Mouse (Mus musculus): ENCODE measurements around the gene Gm10570. TPM values are rescaled to one million over a fixed set of nuclear protein-coding genes. Genes with fewer than 3 reads are reported as not detected.

The Gm10570 gene
- 1 to 10 TPM in 1 of 2 experiments, under 1 TPM in 1; 0.80 to 1.7 TPM for total RNA-seq (2021)

DNA sequence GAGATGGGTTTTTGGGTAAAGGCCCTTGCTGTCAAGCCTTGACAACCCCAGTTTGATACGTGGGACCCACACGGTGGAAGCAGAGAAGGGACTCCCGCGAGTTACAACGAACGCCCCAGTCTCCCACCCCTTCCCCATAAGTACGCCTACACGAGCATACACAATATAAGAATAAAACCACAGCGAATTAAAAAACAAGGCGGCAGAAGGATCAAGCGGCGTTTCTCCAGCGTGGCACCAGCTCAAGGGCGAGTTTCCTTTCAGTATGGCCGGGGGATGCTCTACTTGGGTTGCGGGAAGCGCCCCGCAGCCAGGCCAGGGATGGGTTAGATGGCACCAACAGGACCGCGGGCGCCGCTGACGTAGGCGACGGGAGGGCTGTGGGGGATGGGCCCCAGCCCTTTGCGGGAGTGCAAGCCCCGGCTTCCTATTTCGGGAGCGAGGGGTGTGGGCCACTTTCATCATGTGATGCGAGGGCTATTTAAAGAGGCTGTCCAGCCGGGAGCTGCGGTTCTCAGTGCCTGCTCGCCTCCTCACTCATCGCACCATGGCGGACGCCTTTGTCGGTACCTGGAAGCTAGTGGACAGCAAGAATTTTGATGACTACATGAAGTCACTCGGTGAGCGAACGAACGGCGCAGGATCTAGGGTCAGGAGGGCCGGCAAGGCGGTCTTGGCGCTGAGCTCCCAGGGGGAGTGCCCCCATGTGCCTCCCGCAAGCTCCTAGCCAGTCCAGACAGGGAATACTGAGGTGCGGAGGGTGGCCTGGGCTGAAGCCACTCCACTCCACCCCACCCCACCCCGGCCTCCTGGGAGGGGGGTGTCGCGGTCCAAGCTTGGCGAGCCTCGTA, at the start of gene Gm10570, which contains the start of gene Fabp3:
TSS of gene Gm10570 (minus strand) at position 444 of the 851 bp plus-strand sequence.
TSS of gene Fabp3 (plus strand) at position 365 of the 851 bp plus-strand sequence.
- intact Hi-C loops (cut with DNase I) = no loop called here
- DNase-seq (ENCODE audit: low spot score in 2 of 2) = peak; percentile 82 to 90

DNA sequence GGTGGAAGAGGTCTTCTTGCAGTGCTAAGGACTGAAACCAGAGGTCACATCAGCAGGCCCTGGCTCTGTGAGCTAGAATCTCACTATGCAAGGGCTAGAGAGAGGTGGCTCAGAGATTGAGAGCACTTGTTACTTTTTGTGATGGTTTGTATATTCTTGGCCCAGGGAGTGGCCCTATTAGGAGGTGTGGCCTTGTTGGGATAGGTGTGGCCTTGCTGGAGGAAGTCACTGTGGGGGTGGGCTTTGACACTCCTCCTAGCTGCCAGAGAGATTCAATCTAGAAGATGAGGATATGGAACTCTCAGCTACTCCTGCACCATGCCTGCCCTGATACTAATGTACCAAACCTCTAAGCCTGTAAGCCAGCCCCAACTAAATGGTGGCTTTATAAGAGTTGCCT, 49.5 kb upstream of the Gm10570 start:
- no peak for DNase-seq (ENCODE audit: low spot score in 2 of 2)
- intact Hi-C loops (cut with DNase I) = no loop called here

DNA sequence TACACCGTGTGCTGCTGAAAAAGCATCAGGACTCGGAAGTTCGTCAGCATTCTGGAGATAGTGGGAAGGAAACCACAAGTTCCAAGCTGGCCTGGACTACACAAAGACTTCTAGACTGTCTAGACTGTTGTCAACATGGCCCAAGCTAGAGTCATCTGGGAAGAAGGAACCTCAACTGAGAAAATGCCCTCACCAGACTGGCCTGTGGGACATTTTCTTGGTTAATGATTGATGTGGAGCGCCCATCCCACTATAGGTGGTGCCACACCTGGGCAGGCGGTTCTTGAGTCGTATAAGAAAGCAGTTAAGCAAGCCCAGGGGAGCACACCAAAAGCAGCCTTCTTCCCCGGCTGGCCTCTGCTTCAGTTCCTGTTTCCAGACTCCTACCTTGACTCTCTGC, 44.1 kb upstream of the Gm10570 start:
- DNase-seq (ENCODE audit: low spot score in 2 of 2) = no peak
- intact Hi-C loops (cut with DNase I) = no loop called here

DNA sequence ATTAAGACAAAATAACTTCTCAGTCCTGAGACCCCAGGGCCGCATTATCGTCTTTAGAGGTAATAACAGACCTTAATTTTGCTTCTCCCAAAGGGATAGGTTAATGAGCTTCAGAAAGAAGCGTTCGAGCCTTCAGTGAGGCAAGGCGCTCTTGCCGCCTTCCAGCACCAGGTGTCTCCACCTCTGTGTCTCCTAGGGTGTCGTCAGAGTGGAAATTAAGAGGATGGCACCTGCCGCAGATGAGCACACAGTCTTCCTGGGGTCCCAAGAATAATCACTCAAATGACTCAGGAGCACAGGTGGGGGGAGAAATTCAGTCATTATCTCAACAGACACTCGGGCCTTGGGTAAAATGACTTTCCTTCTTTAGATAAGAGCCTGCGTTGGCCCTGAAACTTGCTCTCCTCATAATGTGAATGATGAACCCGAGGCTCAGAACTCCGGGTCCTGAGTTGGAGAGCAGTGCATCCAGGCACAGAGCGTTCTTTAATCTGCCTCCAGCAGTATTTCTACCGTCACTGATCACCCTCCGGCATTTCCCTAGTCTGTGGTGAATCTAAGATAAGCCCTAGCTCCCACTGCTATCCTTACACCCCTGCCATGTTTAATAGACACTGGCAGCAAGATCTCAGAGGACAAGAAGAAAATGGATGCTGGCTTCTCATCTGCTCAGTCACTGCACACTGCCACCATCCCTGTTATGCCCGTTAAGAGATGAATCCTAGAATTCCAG, 42.4 kb upstream of the Gm10570 start:
- intact Hi-C loops (cut with DNase I) = no loop called here
- no peak for DNase-seq (ENCODE audit: low spot score in 2 of 2)

DNA sequence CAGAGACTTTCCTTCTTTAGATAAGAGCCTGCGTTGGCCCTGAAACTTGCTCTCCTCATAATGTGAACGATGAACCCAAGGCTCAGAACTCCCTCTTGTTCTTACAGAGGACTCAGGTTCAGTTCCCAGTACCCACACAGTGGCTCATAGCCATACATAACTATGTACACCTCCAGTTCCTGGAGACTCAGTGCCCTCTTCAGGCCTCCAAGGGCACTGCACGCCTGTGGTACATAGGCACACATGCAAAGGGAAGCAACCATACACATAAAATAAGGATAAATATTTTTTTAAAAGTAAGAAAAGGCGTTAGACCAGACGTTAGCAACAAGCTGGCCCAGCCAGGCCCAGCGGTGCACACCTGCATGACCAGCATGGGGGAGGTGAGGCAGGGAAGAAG, 41.2 kb upstream of the Gm10570 start:
- intact Hi-C loops (cut with DNase I) = no loop called here
- no peak for DNase-seq (ENCODE audit: low spot score in 2 of 2)

DNA sequence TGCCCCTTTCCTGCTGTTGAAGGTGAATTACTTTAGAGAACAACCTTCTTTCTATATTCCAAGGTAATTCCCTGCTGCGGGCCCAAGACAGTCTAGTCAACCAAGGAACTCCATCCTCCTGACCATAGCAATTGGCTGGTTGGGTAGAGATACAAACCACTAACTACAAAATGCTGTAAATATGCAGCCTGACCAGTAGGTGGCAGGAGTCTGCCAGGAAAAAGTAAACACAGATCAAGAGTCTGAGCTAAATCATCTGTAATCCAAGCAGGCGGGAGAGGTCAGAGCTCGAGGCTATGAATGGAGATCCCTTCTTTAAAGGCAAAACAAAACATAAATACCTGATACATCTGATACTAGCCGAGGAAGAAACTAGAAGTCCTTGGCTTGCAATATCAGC, 33.2 kb upstream of the Gm10570 start:
- intact Hi-C loops (cut with DNase I) = loop anchor here (1.0 kb wide), 1 partner anchor 193 kb away; no protein-coding TSS in a partner anchor
- DNase-seq (ENCODE audit: low spot score in 2 of 2) = peak; percentile 16 to 50

DNA sequence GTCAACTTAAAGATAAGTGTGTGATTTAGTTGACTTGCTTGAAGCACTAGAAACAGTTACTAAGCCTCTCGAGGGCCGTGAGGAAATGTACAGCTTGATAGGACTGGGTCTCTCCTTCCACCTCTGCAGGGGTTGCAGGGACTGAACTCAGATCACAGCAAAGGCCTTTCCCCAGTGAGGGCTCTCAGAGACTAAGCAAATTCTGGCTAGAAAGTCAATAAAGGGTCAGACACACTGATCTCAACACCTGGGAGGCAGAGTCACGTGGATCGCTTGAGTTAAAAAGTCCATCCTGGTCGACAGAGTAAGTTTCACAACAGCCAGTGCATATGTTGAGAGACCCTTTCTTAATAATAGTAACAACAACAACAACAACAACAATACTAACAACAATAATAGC, 27.4 kb upstream of the Gm10570 start:
- intact Hi-C loops (cut with DNase I) = no loop called here
- DNase-seq (ENCODE audit: low spot score in 2 of 2) = no peak

DNA sequence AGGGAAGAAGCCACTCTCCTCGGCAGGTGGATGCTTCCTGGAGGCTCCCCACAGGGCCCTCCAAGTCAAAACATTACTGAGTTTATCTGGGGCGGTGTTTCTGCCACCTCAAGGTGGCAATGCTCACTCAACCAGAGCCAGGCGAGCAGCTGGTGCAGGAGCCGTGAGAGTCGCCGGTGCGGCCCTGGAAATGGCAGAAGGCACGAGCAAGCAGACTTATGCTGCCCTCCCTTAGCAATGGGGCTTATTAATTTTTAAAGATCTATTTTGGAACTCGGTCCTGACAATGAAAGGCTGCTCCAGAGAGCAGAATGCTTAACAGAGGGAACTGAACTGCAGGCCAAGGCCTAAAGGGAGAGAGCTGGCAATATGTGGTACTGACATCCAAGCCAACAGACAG, 18.9 kb upstream of the Gm10570 start:
- DNase-seq (ENCODE audit: low spot score in 2 of 2) = no peak
- intact Hi-C loops (cut with DNase I) = no loop called here

DNA sequence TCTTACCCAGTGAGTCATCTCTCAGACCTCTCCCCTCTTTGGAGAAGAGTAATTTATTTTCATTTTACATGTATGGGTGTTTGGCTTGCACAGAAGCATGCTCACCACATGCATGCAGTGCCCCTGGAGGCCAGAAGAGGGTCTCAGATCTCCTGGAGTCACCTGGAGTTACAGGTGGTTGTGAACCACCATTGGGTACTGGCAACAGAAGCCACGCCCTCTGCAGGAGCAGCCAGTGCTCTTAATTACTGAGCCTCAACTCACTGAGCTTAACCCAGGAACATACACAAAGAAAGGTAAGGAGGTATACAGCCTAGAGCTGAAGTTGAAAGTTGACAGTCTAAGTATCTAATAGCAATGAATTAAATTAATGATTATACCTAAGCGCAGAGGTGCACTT, 17.0 kb upstream of the Gm10570 start:
- no peak for DNase-seq (ENCODE audit: low spot score in 2 of 2)
- intact Hi-C loops (cut with DNase I) = no loop called here

DNA sequence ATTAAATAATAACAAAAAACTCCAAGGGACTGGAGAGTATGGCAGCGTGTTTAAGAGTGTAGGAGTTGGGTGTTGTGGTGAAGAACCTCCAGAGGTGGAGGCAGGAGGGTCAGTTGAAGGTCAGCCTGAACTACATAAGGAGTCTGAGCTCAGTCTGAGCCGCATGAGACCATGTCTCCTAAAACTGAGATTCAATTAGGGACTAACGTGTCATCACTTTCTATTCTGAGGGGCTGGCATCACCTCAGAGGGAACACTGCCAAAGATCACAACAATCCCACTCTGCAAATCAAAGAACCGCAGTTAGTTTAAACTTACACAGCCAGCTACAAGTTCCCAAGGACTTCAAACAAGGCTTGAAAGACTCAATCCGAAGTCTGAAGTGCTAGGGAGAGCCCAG, 15.1 kb upstream of the Gm10570 start:
- intact Hi-C loops (cut with DNase I) = no loop called here
- no peak for DNase-seq (ENCODE audit: low spot score in 2 of 2)

DNA sequence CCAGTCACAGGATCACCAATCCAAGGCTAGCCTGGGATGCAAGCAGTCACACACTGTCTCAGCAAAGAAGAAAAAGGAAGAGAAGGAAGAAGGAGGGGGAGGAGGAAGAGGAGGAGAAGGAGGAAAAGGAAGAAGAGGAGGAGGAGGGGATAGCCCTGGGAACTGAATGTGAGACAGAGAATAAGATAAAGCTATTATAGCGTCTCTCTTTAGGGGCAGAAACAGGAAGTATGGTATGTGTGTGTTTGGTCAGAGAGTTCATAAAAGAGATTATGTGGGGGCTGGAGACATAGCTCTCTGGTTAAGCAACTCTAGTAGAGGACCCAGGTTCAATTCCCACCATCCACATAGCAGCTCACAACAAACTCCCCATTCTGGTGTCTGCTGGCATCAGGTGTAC, 14.7 kb upstream of the Gm10570 start:
- no peak for DNase-seq (ENCODE audit: low spot score in 2 of 2)
- intact Hi-C loops (cut with DNase I) = no loop called here

DNA sequence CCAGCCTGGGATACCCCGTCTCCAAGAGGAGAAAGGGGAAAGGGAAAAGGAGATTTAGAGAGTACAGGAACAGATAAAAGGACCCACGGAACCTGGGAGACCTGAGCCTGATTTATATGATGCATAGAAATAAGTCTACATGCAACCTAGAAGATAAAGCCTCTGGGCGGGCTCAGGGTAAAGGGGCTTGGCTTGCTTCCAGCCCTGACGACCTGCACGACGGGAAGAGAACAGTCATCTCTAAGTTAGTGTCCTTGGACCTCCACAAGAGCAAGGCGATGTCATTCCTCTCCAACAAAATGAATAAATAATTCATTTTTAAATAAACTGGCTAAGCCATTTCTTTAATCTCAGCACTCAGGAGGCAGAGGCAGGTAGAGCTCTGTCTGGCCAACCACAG, 14.1 kb upstream of the Gm10570 start:
- DNase-seq (ENCODE audit: low spot score in 2 of 2) = no peak
- intact Hi-C loops (cut with DNase I) = no loop called here

DNA sequence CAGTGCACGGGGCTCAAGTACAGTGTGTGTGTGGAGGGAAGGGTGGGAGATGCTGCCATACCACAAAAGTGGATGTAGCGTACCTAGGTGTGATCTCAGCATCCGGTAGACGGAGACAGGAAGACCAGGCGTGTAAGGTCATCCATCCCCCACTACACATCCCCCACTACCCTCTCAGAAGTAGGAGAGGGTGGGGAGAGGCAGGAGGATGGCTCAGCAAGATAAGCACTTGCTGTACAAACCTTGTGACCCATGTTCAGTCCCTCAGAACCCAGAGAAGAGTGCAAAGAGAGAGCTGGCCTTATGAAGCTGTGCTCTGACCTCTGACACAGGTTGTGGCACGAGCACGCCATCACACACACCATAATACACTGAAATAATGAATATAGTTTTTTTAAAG, 13.2 kb upstream of the Gm10570 start:
- intact Hi-C loops (cut with DNase I) = no loop called here
- no peak for DNase-seq (ENCODE audit: low spot score in 2 of 2)

DNA sequence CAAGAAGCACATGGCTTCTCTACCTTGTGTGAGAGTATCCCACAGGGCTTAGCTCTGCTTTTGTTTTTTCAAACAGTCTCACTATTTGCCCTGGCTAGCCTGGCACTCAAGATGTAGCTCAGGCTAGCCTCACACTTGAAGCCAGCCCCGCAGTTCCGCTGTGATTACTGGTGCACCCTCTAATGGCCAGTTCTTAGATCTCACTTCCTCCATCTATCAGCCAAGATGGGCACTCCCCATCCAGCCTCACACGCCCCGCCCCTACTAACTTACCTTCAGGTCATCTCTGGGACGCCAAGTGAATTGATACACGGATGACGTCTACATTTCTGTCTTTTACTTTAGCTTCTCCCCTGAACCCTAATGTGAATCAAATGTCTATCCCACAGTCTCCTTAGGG, 11.1 kb upstream of the Gm10570 start:
- intact Hi-C loops (cut with DNase I) = no loop called here
- DNase-seq (ENCODE audit: low spot score in 2 of 2) = no peak

DNA sequence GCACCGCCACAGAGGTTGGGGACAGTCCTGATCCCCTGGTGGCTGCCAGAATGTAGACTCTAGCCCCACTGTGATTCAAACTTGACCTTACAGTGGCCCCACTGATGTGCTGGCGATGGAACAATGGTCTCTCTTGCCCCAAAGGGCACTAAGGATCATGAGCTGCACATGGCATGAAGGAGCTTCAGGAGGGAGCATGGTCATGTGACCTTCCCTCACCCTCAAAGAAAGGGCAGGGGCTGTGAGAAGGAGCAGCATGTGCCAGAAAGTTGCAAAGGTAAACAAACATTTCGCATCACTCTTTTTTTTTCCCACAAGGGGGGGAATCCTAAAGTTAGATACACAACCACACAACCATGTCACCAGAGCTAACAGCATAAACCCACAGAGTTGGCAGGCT, 9.6 kb upstream of the Gm10570 start:
- intact Hi-C loops (cut with DNase I) = no loop called here

DNA sequence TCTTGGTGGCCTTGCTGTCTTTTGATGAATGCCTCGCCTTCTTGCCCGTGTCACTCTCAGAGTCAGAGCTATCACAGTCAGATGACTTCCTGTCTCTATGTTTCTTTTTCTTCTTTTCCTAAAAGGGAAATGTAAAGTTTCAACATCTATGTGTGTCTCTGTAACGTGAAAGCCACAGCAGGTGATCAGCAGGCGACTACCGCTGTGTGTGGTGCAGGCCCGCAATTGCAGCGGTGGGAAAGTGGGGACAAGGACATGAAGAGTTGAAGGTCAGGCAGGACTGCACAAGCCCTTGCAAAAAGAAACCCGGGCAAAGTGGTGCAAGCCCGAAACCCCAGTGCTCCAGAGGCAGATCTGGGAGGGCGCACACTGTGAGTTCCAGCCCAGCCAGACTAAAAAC, 8.2 kb upstream of the Gm10570 start:
- intact Hi-C loops (cut with DNase I) = no loop called here
- peak in 1 of 2 experiments; percentile 1 for DNase-seq (ENCODE audit: low spot score in 2 of 2)

More for the DNA sequence above, 9.6 kb upstream of the Gm10570 start:
- no peak for DNase-seq (ENCODE audit: low spot score in 2 of 2)

DNA sequence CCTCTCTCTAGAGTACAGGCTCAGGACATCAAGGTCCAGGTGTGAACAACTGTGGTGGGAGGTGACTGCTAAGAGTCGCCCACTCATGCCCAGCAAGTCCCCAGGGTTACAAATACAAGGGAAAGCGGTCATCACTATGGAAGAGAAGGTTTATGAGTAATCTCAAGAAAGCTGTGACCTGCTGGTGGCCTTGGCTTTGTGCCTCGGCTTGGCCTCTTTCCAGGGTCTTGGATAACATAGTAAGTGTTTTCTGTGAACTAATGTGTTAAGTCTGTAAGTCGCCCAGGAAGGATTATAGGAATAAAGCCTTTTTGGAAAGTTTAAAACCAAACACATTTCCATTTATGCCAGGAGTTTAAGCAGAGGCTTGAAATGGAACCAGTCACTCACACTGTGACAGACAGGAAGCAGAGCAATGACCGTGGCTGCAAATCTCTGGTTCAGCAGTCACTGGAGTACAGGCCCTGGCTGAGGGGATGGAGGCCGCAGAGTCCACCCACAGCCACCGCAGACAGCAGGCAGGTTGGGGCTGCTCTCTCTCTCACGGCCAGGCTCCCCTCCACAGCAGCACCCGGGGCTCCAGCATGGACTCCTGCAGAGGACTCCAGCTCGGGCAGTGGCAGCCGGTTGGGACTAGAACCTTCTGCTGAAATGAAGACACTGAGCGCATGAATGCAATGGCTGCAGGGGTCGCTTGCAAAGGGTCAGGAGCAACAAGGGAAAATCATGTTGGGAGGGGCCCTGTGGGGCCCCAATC, 7.5 kb upstream of the Gm10570 start:
- DNase-seq (ENCODE audit: low spot score in 2 of 2) = peak in 1 of 2 experiments; percentile 4
- intact Hi-C loops (cut with DNase I) = no loop called here

DNA sequence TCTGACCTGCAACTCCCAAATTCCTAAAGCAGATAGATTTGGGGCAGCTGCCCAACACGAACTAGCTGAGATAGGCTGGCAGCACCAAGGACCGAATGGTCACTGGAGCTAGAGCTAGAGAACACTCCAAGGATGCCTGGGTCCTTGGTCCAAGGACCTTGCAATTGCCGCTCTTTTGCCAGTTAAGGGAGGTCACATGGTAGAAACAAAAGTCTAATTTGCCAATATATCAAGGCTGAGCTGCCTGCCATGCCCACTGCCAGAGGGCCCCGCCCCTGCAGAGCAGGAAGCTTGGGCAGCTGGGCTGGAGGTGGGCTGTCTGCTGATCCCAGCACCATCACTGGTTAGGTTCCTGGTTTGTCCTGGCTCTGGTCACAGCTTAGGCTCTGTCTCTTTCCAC, 5.1 kb upstream of the Gm10570 start:
- intact Hi-C loops (cut with DNase I) = no loop called here

DNA sequence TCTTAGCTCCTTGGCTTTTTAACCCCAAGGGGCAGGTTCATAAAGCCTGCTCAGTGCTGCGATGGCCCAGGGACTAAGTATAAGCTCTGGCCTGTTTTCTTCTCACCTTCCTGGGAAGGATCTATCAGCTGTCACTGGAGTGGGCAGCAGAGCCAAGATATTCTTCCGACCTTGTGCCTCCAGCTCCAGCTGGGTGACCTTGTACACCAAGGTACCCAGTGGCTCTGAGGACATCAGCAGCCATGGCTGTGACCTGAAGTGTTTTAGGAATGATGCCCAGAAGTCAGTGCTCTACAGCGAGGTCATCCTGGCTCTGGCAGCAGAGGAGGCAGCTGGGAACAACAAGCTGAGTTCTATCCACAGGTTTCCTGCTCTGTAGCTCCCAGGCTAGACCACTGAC, 4.1 kb upstream of the Gm10570 start:
- no peak for DNase-seq (ENCODE audit: low spot score in 2 of 2)
- intact Hi-C loops (cut with DNase I) = no loop called here

More for the DNA sequence above, 5.1 kb upstream of the Gm10570 start:
- no peak for DNase-seq (ENCODE audit: low spot score in 2 of 2)

DNA sequence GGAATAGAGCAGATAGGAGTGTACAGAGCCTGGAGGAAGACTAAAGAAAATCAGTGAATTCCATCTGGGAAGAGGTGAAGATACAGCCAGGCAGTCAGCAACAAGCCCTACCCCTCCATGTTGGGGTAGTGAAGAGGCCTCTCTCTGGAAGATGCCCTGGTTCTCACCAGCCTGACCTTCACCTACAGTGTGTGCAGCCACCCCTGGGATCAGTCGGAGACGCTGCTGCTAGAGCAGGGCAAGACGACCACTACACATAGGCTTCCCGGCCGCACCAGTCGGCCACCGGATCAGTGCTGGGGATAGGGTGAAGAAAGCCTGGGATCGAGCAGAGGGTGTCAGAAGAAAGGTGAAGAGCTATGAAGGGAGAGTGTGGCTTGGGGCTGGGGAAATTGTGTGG, 780 bp upstream of the Gm10570 start:
- no peak for DNase-seq (ENCODE audit: low spot score in 2 of 2)
- intact Hi-C loops (cut with DNase I) = no loop called here
